Mouse (Mus musculus) embryonic fibroblast, embryonic 13.5 days (primary cell): ENCODE results near the gene Deaf1.

ENCODE experiments used
- CTCF ChIP-seq: IDR thresholded peaks from 2 replicates; pipeline ENCODE4 v1.5.1; 2011; ENCODE audit warnings: mild to moderate bottlenecking, control low read depth, low read length, moderate library complexity, borderline replicate concordance; ENCODE audit not compliant: insufficient read depth
- POLR2A ChIP-seq: IDR thresholded peaks from 2 replicates; pipeline ENCODE4 v1.6.1; 2011; ENCODE audit warnings: low read depth, mild to moderate bottlenecking, control low read depth, low read length, moderate library complexity

GRCm38 (mm10) chr7:141331990-141332389 lies 4.5 kb upstream of the Deaf1 start:
- TF ChIP-seq CTCF (no peak), POLR2A (no peak)
